Mouse (Mus musculus) brain, adult 2 months (tissue): Measurements from ENCODE around the gene Wnt9b.

Experiments used
- DNase-seq: peaks from one replicate; pipeline ENCODE4 v3.0.0; 2011; ENCODE audit warnings: low read depth, low spot score

The Wnt9b gene

GRCm38 (mm10) chr11:103732306-103732705 lies 17.3 kb downstream of the Wnt9b start:
- no peak for DNase-seq

DNA sequence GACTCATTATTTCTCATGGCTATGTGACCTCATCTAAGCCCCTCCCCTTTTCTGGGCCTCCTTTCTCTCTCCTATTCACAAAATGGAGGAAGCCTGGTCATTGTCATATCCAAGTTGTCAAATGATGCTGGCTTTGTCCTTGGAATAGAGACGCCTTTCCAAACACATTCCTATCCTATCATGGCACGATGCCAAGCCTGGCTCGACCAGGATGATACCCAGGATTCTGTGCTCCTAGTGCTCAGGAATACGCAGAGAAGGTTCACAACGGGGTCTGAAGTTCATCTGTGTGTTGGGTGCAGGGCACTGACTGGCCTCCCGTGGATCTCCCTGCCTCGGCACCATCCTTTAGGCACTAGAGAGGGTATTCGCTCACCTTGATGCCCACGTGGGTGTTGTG lies 18.0 kb downstream of the Wnt9b start:
- no peak for DNase-seq

- DNase-seq = peak; percentile 52
Observed at GRCm38 (mm10) chr11:103729282-103729985, 20.2 kb downstream of the Wnt9b start.

DNA sequence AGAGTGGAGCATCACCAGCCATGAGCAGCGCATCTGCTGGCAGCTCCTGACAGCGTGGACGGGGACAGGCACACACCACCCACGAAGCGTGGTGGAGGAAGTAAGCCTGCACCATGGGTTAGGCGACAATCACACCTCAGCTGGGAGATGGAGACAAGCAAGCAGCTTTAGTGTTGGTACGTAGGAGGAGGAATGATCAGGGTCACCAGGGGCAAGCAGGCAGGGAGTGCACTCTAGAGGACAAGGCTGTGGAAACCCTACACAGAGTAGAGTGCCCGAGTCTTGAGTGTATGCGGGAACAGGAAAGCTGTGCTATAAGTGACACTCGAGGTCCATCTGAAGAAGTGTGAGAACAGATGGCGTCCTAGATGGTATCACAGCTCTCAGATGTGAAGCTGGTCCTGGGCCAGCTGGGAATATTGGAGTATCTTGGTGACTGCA lies 25.3 kb downstream of the Wnt9b start:
- DNase-seq = peak; percentile 82

- DNase-seq = peak; percentile 52
Observed at GRCm38 (mm10) chr11:103722040-103722481, 27.6 kb downstream of the Wnt9b start.

GRCm38 (mm10) chr11:103721468-103722039 lies 28.1 kb downstream of the Wnt9b start:
- DNase-seq = peak; percentile 39

- no peak for DNase-seq
Observed at GRCm38 (mm10) chr11:103719436-103719835, 30.2 kb downstream of the Wnt9b start.

DNA sequence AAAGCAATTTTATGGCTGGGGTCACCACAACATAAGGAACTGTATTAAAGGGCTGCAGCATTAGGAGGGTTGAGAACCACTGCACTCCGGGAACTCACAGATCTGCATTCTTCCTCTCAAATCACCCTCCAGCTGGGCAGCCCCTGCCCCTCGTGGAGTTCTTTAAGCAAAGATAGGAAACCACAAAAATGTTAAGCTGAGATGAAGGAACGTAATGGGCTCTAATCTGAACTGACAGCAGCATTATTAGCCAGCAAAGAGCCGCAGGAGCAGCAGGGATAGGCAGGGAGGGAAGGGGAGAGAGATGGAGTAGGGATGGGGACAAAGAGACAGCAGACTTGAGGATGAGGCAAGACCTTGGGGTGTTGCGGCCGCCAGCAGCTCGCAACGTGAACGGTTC lies 32.6 kb downstream of the Wnt9b start:
- DNase-seq = no peak

- DNase-seq = no peak
Observed at GRCm38 (mm10) chr11:103714074-103714473, 35.5 kb downstream of the Wnt9b start.

DNA sequence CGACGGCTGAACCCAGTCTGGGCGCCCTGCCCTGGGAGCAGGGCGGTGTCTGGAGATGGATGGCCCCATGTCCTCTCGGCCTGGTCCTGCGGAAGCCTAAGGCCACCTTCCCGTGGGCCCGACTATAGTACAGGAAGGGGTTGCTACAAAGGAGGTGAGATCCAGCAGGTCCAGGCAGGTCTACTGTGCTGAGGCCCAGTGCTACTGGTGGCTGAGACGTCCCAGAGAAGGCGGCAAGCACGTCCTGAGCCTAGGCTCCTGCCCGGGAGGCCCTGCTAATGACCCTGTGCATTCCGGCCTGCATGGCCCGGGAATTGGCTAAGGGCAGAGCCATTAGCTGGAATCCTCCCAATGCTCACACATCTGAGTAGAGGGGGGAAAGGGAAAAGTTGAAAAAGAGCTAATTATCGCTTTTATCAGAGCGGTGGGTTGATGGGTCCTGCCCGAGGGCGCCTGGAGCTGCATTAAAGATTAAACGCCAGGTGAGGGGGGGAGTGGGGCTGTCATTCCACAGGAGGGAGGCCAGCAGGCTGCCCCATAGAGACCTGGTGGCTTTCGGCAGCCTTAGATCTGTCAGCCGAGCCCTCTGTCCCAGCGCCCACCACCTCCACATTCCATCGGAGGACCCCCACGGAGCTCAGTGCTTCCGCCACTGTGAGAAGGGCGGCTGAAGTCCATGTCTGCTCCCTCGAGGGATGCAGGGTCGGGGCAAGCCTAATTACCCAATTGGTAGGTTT lies 37.6 kb downstream of the Wnt9b start:
- no peak for DNase-seq

GRCm38 (mm10) chr11:103709982-103710381 lies 39.6 kb downstream of the Wnt9b start:
- DNase-seq = no peak

- no peak for DNase-seq
Observed at GRCm38 (mm10) chr11:103707005-103707404, 42.6 kb downstream of the Wnt9b start.

DNA sequence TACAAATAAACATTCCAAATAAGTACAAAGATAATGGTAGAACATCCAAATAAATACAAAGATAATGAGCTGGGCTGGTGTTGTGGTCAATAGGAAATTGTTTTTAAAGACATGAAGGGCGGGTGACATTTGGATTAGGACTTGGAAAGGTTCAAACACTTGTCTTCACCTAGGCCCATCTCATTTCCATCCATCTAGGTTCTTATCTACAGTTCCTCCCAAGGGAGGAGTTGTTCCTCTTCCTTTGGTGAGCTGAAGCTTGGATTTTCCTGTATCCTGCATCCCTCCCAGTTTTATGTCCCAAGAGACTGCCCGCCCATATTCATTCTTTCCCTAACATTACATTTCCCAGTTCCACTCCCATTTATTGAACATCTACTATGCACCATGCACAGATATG lies 51.4 kb downstream of the Wnt9b start:
- no peak for DNase-seq

- peak; percentile 95 for DNase-seq
Observed at GRCm38 (mm10) chr11:103697565-103698176, 52.0 kb downstream of the Wnt9b start, which contains the start of gene Gosr2. Gene Gosr2, minus strand, starts transcription at chr11:103697898.

DNA sequence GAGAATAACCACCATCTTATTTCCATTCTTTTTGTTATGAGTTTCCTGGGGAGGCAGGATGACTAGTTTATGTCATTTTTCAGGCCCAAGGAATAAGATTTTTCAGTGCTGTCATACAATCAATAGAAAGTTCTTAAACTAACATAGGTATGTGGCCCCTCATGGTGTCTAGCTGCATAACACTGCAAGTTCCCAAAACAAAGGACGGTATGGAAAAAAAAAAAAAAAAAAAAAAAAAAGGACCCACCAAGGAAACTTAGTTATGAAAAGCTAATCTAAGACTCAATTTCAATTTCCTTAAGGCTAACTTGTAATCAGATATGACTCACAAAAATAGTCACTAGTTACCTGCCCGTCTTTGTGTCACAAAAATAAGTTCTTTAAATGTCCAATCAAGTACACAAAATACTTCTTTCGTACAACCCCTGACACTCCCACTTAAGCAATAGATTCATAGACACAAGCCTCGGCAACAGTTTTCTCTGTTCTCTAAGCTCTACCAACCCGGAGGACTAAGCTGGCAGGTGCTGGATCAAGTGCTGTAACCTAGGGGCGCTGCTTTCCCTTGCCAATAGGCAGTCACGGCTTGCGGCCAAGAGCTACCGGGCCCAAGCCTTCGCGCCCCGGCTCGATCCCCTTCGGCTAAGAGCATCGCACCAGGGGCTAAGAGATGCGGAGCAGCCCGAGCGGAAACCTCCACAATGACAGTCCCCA lies 52.6 kb downstream of the Wnt9b start:
- DNase-seq = no peak

DNA sequence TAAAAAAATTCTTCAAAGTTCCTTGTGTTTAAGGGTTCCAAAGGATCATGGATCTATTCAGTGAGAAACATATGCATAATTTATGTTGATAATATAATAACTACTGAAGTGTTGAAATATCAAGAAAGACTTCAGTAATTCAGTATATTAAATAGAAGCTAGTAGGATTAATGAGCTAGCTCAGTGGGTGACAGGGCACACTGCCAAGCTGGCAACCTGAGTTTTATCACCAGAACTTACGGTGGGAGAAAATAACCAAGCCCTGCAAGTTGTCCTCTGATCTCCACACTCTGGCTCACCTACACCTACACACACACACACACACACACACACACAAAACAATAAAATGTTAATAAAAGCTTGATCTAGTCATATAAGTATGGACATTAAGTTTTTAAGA lies 56.4 kb downstream of the Wnt9b start:
- no peak for DNase-seq

DNA sequence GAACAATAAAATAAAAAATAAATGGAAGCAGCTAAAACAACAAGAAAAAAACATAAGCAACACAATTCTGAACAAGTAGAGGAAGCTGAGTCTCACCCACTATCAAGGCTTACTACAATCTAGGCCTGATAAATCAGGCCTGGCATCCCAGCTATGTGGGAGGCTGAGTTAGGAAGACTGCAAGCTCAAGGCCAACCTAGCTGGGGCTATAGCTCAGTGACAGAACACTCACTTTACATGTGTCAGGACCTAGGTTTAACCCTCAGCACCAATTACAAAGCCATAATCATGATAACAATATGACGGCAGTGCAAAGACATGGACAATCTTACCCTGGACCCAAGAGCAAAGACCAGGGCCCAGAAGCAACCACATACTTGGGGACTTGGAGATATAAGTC lies 58.6 kb downstream of the Wnt9b start:
- no peak for DNase-seq

GRCm38 (mm10) chr11:103688980-103689378 lies 60.6 kb downstream of the Wnt9b start:
- no peak for DNase-seq

- DNase-seq = no peak
Observed at GRCm38 (mm10) chr11:103688271-103688979, 61.2 kb downstream of the Wnt9b start.

- DNase-seq = no peak
Observed at GRCm38 (mm10) chr11:103686706-103687105, 62.9 kb downstream of the Wnt9b start.

- DNase-seq = peak; percentile 83
Observed at GRCm38 (mm10) chr11:103685261-103685736, 64.3 kb downstream of the Wnt9b start.
